ENCODE assay signal across 20 mouse cellular contexts in genomic region chr11:118012595-118012994, GRCm38 (mm10). TPM values are rescaled to one million over a fixed set of nuclear protein-coding genes. Genes with fewer than 3 reads are reported as not detected.
DNase-seq lines count a peak whose midpoint lies in the region; ATAC-seq and TF ChIP-seq lines count a peak whose summit lies in the region.
"Had no signal": no experiment of that assay in that cellular context is flagged by ENCODE, and none has a peak within 500 bp of the region (broad histone marks: within the 10 kb centered on the region; RNA-seq: fewer than 3 reads in every experiment).

No protein-coding gene starts in this region.

- H3K27me3 ChIP-seq in lung, postnatal 0 days (replicated peaks; ENCODE audit: insufficient read depth, low read length) = no peaks in the 10 kb centered on the region
- no peaks in the 10 kb centered on the region for H3K27me3 ChIP-seq in intestine, embryonic 15.5 days (replicated peaks)
- no peaks in the 10 kb centered on the region for H3K27me3 ChIP-seq in stomach, postnatal 0 days (ENCODE audit: control insufficient read depth, insufficient read depth, low read length)
- no peaks in the 10 kb centered on the region for H3K27me3 ChIP-seq in forebrain, embryonic 12.5 days
- H3K27me3 ChIP-seq: midbrain, embryonic 12.5 days had no signal

- no peak for TF ChIP-seq CTCF in lung, postnatal 0 days (IDR thresholded peaks at IDR 0.05)
- TF ChIP-seq CTCF in stomach, postnatal 0 days (IDR thresholded peaks at IDR 0.05; ENCODE audit: low read depth) = no peak
- TF ChIP-seq CTCF in layer of hippocampus, adult 2 months (conservative IDR thresholded peaks at IDR 0.05) = no peak

- no peak overlapping the region for H3K27ac ChIP-seq in lung, postnatal 0 days (ENCODE audit: low read length)
- no peak overlapping the region for H3K27ac ChIP-seq in intestine, embryonic 15.5 days
- 0 out of 2 replicates have a peak overlapping the region, but pooled peaks have one; percentile 36 for H3K27ac ChIP-seq in stomach, postnatal 0 days (replicated peaks)
- no peak overlapping the region for H3K27ac ChIP-seq in layer of hippocampus, adult 2 months
- H3K27ac ChIP-seq in forebrain, embryonic 12.5 days = no peak overlapping the region
- H3K27ac ChIP-seq: hindbrain, postnatal 0 days; kidney, postnatal 0 days; midbrain, embryonic 12.5 days had no signal

- ATAC-seq in lung, postnatal 0 days = peak; percentile 30
- ATAC-seq in intestine, embryonic 15.5 days = peak; percentile 18; the same call in 1 of the 2 replicates
- ATAC-seq in stomach, postnatal 0 days (ENCODE audit: low FRiP score, low TSS enrichment) = no peak; the same call in 1 of the 2 replicates
- ATAC-seq in forebrain, embryonic 12.5 days (ENCODE audit: low FRiP score) = no peak
- ATAC-seq: CD4-positive, CD25-positive, alpha-beta regulatory T cell, adult 4 months; hindbrain, postnatal 0 days had no signal

- no peak overlapping the region for H3K4me3 ChIP-seq in lung, postnatal 0 days (ENCODE audit: low read depth, low read length)
- no peak overlapping the region for H3K4me3 ChIP-seq in intestine, embryonic 15.5 days (replicated peaks)
- no peak overlapping the region for H3K4me3 ChIP-seq in stomach, postnatal 0 days (ENCODE audit: low read depth, low read length)
- no peak overlapping the region for H3K4me3 ChIP-seq in layer of hippocampus, adult 2 months
- no peak overlapping the region for H3K4me3 ChIP-seq in forebrain, embryonic 12.5 days (replicated peaks)
- H3K4me3 ChIP-seq: midbrain, embryonic 12.5 days had no signal

- no peaks in the 10 kb centered on the region for H3K4me1 ChIP-seq in lung, postnatal 0 days (ENCODE audit: insufficient read depth, low read depth, low read length)
- H3K4me1 ChIP-seq in intestine, embryonic 15.5 days (replicated peaks) = peaks cover 58% of the 10 kb centered on the region
- peaks cover 7% of the 10 kb centered on the region for H3K4me1 ChIP-seq in stomach, postnatal 0 days (replicated peaks; ENCODE audit: control insufficient read depth, insufficient read depth)
- peaks cover 24% of the 10 kb centered on the region for H3K4me1 ChIP-seq in forebrain, embryonic 12.5 days

- H3K36me3 ChIP-seq in lung, postnatal 0 days (ENCODE audit: insufficient read depth, low read length) = no peaks in the 10 kb centered on the region; the same call in 1 of the 2 replicates
- 0 out of 2 replicates have a peak, but pooled peaks cover 3% of the 10 kb centered on the region for H3K36me3 ChIP-seq in intestine, embryonic 15.5 days
- no peaks in the 10 kb centered on the region; the same call in 1 of the 2 replicates for H3K36me3 ChIP-seq in stomach, postnatal 0 days (ENCODE audit: control insufficient read depth, insufficient read depth, low read length)
- H3K36me3 ChIP-seq in forebrain, embryonic 12.5 days (replicated peaks) = peaks cover 20% of the 10 kb centered on the region

- H3K4me2 ChIP-seq in lung, postnatal 0 days (replicated peaks; ENCODE audit: low read depth, low read length) = no peak overlapping the region
- no peak overlapping the region for H3K4me2 ChIP-seq in intestine, embryonic 15.5 days (replicated peaks)
- no peak overlapping the region for H3K4me2 ChIP-seq in stomach, postnatal 0 days (replicated peaks; ENCODE audit: low read depth)
- H3K4me2 ChIP-seq in forebrain, embryonic 12.5 days = no peak overlapping the region
- H3K4me2 ChIP-seq: heart, embryonic 11.5 days; liver, embryonic 11.5 days; midbrain, embryonic 12.5 days had no signal

- TF ChIP-seq EP300 in lung, postnatal 0 days (IDR thresholded peaks at IDR 0.05) = no peak
- TF ChIP-seq EP300 in stomach, postnatal 0 days (optimal IDR thresholded peaks at IDR 0.05) = no peak

- H3K9ac ChIP-seq in lung, postnatal 0 days (replicated peaks; ENCODE audit: low read depth) = no peak overlapping the region
- H3K9ac ChIP-seq in intestine, embryonic 15.5 days = no peak overlapping the region
- H3K9ac ChIP-seq in stomach, postnatal 0 days (ENCODE audit: low read length) = no peak overlapping the region
- H3K9ac ChIP-seq in forebrain, embryonic 12.5 days = no peak overlapping the region; the same call in 1 of the 2 replicates
- H3K9ac ChIP-seq: midbrain, embryonic 12.5 days had no signal

- DNase-seq in lung, postnatal 0 days (ENCODE audit: low spot score) = peak; percentile 28
- DNase-seq in lung, postnatal 4 days = no peak
- DNase-seq in Muller cell, postnatal 12 days (ENCODE audit: inconsistent ontology term) = peak; percentile 76
- no peak for DNase-seq in stomach, postnatal 0 days (ENCODE audit: low spot score)
- DNase-seq in layer of hippocampus, adult 2 months (ENCODE audit: low spot score in 2 of 2) = no peak
- DNase-seq in cerebellum, adult 11-12 months = no peak
- DNase-seq: adrenal gland, postnatal 25 days; cerebellum, adult 18-20 months; cerebellum, postnatal 25 days; kidney, adult 18-20 months; lung, adult 18-20 months; lung, postnatal 14 days had no signal

- H3K9me3 ChIP-seq in lung, postnatal 0 days (ENCODE audit: low read length) = no peaks in the 10 kb centered on the region
- no peaks in the 10 kb centered on the region for H3K9me3 ChIP-seq in intestine, embryonic 15.5 days
- H3K9me3 ChIP-seq in stomach, postnatal 0 days (ENCODE audit: control insufficient read depth, low read length) = no peaks in the 10 kb centered on the region
- no peaks in the 10 kb centered on the region for H3K9me3 ChIP-seq in forebrain, embryonic 12.5 days
- H3K9me3 ChIP-seq: midbrain, embryonic 12.5 days had no signal

- WGBS in lung, postnatal 0 days = 57% methylated on average over 1 of the region's 1 CpGs
- 76% methylated on average over 1 of the region's 1 CpGs for WGBS in intestine, embryonic 15.5 days
- 67% methylated on average over 1 of the region's 1 CpGs for WGBS in stomach, postnatal 0 days
- WGBS in forebrain, embryonic 12.5 days = 93% methylated on average over 1 of the region's 1 CpGs

RNA-seq across cellular contexts. Expression of gene Pgs1, which starts 26.5 kb away (rescaled TPM):
- 88.6 and 89.5 TPM in 2 replicates for polyA plus RNA-seq in lung, postnatal 0 days (2015; fragmentation: Nextera tagmentation; extraction: Ambion mirVana)
- 32.6 and 33.5 TPM in 2 replicates for polyA plus RNA-seq in intestine, embryonic 15.5 days (2015; fragmentation: Nextera tagmentation; extraction: Ambion mirVana)
- 28.7 and 29.4 TPM in 2 replicates for polyA plus RNA-seq in stomach, postnatal 0 days (2015; fragmentation: Nextera tagmentation; extraction: Ambion mirVana)
- total RNA-seq in layer of hippocampus, adult 2 months (2021) = 10 to 100 TPM; 76.2 to 81.3 TPM
- 45.3 and 45.9 TPM in 2 replicates for polyA plus RNA-seq in forebrain, embryonic 12.5 days (2016; fragmentation: Nextera tagmentation; extraction: Ambion mirVana)

RNA-seq across cellular contexts. Expression of gene Socs3, which starts 42.7 kb away (rescaled TPM):
- 27.5 and 57.0 TPM in 2 replicates for polyA plus RNA-seq in lung, postnatal 0 days (2015; fragmentation: Nextera tagmentation; extraction: Ambion mirVana)
- polyA plus RNA-seq in intestine, embryonic 15.5 days (2015; fragmentation: Nextera tagmentation; extraction: Ambion mirVana) = 18.4 and 19.1 TPM in 2 replicates
- polyA plus RNA-seq in stomach, postnatal 0 days (2015; fragmentation: Nextera tagmentation; extraction: Ambion mirVana) = 13.5 and 15.7 TPM in 2 replicates
- total RNA-seq in layer of hippocampus, adult 2 months (2021) = 1 to 10 TPM in 1 of 2 experiments, under 1 TPM in 1; 0.92 to 1.3 TPM
- 13.5 and 14.7 TPM in 2 replicates for polyA plus RNA-seq in forebrain, embryonic 12.5 days (2016; fragmentation: Nextera tagmentation; extraction: Ambion mirVana)

Comparison
In these comparisons a context has a peak if more than half of its experiments do, and no peak if none do; other contexts are left out.
1. DNase-seq: peak in lung, postnatal 0 days (single experiment) and Muller cell, postnatal 12 days (single experiment); none in lung, postnatal 4 days (0 of 2), stomach, postnatal 0 days (single experiment), layer of hippocampus, adult 2 months (0 of 2) and cerebellum, adult 11-12 months (single experiment).
2. ATAC-seq: peak in lung, postnatal 0 days (single experiment) and intestine, embryonic 15.5 days (single experiment); none in stomach, postnatal 0 days (single experiment) and forebrain, embryonic 12.5 days (single experiment).